Mouse (Mus musculus): ENCODE results near the gene Galnt9. TPM values are rescaled to one million over a fixed set of nuclear protein-coding genes. Genes with fewer than 3 reads are reported as not detected.
A peak's percentile ranks its signal among the peaks of the same experiment; 100 is the strongest.

The Galnt9 gene
- polyA plus RNA-seq, 1 experiment from 2014 or later = 19.4 TPM

DNA sequence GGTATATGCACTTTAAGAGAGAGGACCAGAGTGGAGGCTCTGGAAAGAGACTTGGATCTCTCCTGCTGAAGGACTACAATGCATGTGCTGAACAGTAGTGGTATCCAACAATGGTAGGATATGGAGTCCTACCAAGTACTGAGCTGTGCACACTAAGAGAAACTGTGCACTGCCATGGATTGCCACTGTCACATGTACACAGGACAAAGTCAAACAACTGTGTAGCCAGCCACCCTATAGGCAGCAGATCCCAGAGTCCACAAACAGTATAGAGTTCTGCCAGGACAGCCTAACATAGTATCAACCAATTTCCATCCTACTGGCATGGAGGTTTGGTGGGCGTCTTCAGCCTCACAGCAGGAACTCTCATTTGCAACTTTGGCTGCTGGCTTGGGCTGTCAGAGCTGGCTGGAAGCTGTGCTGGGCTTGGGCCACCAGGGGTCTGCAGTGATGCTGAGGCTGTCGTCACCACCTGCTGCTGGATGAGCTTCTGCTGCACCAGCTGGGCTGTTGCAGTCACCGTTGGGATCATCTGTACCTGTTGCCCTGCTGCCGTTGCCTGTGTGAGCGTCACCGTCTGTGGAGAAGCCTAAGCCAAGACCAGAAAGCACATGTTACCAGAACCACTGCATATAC, 121.4 kb downstream of the Galnt9 start:
- no peak for ATAC-seq (ENCODE audit: low FRiP score, low TSS enrichment)
- H3K4me1 ChIP-seq (ENCODE audit: control insufficient read depth, insufficient read depth, low read length) = no peaks in the 10 kb centered on the region
- H3K36me3 ChIP-seq (ENCODE audit: control insufficient read depth, insufficient read depth, low read length) = peaks cover 89% of the 10 kb centered on the region
- no peaks in the 10 kb centered on the region for H3K9me3 ChIP-seq (ENCODE audit: control insufficient read depth, low read length)
- no peak overlapping the region for H3K4me3 ChIP-seq (replicated peaks; ENCODE audit: low read depth, low read length)
- H3K9ac ChIP-seq (replicated peaks; ENCODE audit: low read length) = no peak overlapping the region
- DNase-seq = no peak
- 61% methylated on average over 6 of the region's 6 CpGs for WGBS
- H3K27me3 ChIP-seq (ENCODE audit: control insufficient read depth, insufficient read depth, low read length) = no peaks in the 10 kb centered on the region
- H3K27ac ChIP-seq (replicated peaks; ENCODE audit: low read depth, low read length) = no peak overlapping the region
- no peak overlapping the region for H3K4me2 ChIP-seq (ENCODE audit: low read length)

Small RNAs within 50 kb of the gene (microRNA-seq; reads per million reads assigned to microRNA genes)
- 2.2 reads per million, percentile 14 among the genes with 10 or more reads in this experiment for gene Mir7026

Other genes with a start within 250 kb of the Galnt9 start
- gene P2rx2, start 201.1 kb upstream of the Galnt9 start, polyA plus RNA-seq (2014; fragmentation: Nextera tagmentation; extraction: Ambion mirVana) = 5.2 and 6.7 TPM in 2 replicates
- gene Lrcol1, start 199.6 kb upstream of the Galnt9 start, polyA plus RNA-seq (2014; fragmentation: Nextera tagmentation; extraction: Ambion mirVana) = not detected in 2 replicates
- 20.7 and 22.0 TPM in 2 replicates for gene Fbrsl1, start 95.9 kb upstream of the Galnt9 start, polyA plus RNA-seq (2014; fragmentation: Nextera tagmentation; extraction: Ambion mirVana)
- gene Noc4l, start 109.1 kb downstream of the Galnt9 start, polyA plus RNA-seq (2014; fragmentation: Nextera tagmentation; extraction: Ambion mirVana) = 38.1 and 41.3 TPM in 2 replicates
- gene Ddx51, start 109.1 kb downstream of the Galnt9 start, polyA plus RNA-seq (2014; fragmentation: Nextera tagmentation; extraction: Ambion mirVana) = 16.2 and 21.7 TPM in 2 replicates
- 41.0 and 55.3 TPM in 2 replicates for gene Ep400, start 226.4 kb downstream of the Galnt9 start, polyA plus RNA-seq (2014; fragmentation: Nextera tagmentation; extraction: Ambion mirVana)
- gene Pus1, start 236.3 kb downstream of the Galnt9 start, polyA plus RNA-seq (2014; fragmentation: Nextera tagmentation; extraction: Ambion mirVana) = 12.5 and 13.5 TPM in 2 replicates

All from midbrain, embryonic 14.5 days (tissue).